Mouse (Mus musculus): ENCODE data around the gene Lrrc73. TPM values are rescaled to one million over a fixed set of nuclear protein-coding genes. Genes with fewer than 3 reads are reported as not detected.

Gene Lrrc73
- total and polyA plus RNA-seq, 2 experiments from 2014 or later: 0.26 to 1.3 TPM

DNA sequence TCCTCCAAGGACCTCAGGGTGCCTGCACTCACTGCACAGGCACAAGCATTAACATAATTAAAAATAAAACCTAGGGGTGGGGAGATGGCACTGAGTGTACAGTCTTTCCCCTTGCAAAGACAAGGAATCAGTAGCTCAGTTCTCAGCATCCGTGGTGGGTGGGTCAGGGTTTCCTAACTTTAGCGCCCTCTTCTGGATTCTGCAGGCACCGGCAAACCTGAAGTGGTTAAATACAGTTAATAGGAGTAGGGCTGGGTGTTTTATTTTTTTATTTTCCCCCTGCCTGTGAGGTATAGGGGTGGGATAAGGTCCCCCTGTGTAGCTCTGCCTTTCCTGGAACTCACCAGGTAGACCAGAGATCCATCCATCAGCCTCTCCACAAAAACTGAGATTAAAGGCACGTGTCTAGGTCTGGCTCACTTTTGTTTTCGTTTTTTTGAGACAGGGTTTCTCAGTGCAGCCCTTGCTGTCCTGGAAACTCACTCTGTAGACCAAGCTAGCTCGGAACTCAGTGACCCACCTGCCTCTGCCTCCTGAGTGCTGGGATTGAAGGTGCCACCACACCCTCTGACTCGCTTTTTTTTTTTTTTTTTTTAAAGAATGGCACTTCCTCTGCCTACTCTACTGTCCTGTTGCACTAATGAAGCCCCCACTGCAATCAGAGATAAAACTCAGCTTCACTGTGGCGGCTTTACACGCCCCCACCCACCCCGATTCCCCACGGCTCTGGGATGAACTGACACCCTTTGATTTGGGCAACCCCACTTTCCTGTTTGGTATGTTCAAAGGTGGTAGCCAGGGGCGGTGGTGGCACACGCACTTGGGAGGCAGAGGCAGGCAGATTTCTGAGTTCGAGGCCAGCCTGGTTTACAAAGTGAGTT, 520 bp upstream of the Lrrc73 start:
- 52% methylated on average over 14 of the region's 14 CpGs for WGBS
- TF ChIP-seq CTCF (IDR thresholded peaks at IDR 0.05; ENCODE audit: low read depth) (peak; percentile 38; the same call in 1 of the 2 replicates), EP300 (IDR thresholded peaks at IDR 0.05; ENCODE audit: low read depth) (no peak)

DNA sequence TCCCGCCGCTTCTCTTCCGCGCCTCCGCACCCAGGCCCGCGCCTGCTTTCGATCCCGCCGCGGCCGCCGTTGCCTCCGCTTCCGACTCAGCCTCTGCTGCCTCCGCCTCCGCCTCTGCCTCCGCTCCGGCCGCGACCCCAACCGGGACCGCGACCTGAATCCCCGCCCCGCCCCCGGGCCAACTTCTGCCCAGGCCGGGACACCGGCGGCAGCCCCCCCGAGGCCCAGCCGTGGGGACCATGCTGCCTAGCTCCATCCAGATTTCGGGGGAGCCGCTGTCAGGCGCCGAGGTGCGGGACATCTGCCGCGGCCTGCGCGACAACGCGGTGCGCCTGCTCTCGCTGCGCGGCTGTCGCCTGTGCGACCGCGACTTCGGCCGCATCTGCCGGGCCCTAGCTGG, 775 bp downstream of the Lrrc73 start:
- ATAC-seq (ENCODE audit: insufficient read depth, low read depth) (peak; percentile 9; the same call in 1 of the 2 replicates), DNase-seq (ENCODE audit: low spot score) (no peak)
- H3K9ac ChIP-seq (replicated peaks; ENCODE audit: low read depth, low read length): peak overlapping the region; percentile 42; the same call in 1 of the 2 replicates
- WGBS: 1% methylated on average over 47 of the region's 54 CpGs
- no peak for TF ChIP-seq EP300 (IDR thresholded peaks at IDR 0.05; ENCODE audit: low read depth)
- TF ChIP-seq CTCF (IDR thresholded peaks at IDR 0.05; ENCODE audit: low read depth): no peak
- H3K4me1 ChIP-seq (ENCODE audit: control insufficient read depth, insufficient read depth): peaks cover 13% of the 10 kb centered on the region
- no peak overlapping the region for H3K27ac ChIP-seq (ENCODE audit: low read depth)
- peaks cover 50% of the 10 kb centered on the region for H3K36me3 ChIP-seq (replicated peaks; ENCODE audit: control insufficient read depth, insufficient read depth, low read length)
- H3K9me3 ChIP-seq (replicated peaks; ENCODE audit: control insufficient read depth, low read length): no peaks in the 10 kb centered on the region
- peak overlapping the region; percentile 100 for H3K4me2 ChIP-seq (ENCODE audit: low read depth, low read length)
- H3K27me3 ChIP-seq (ENCODE audit: control insufficient read depth, insufficient read depth, low read length): peaks cover 15% of the 10 kb centered on the region
- peak overlapping the region; percentile 72 for H3K4me3 ChIP-seq (ENCODE audit: low read depth, low read length)

More for the DNA sequence above, 520 bp upstream of the Lrrc73 start:
- ATAC-seq (ENCODE audit: insufficient read depth, low read depth) (no peak), DNase-seq (ENCODE audit: low spot score) (no peak)
- H3K4me3 ChIP-seq (ENCODE audit: low read depth, low read length): peak overlapping the region; percentile 72; the same call in 1 of the 2 replicates
- peaks cover 37% of the 10 kb centered on the region for H3K36me3 ChIP-seq (replicated peaks; ENCODE audit: control insufficient read depth, insufficient read depth, low read length)
- no peaks in the 10 kb centered on the region for H3K9me3 ChIP-seq (replicated peaks; ENCODE audit: control insufficient read depth, low read length)
- peaks cover 15% of the 10 kb centered on the region for H3K4me1 ChIP-seq (ENCODE audit: control insufficient read depth, insufficient read depth)
- peaks cover 15% of the 10 kb centered on the region for H3K27me3 ChIP-seq (ENCODE audit: control insufficient read depth, insufficient read depth, low read length)
- no peak overlapping the region for H3K27ac ChIP-seq (ENCODE audit: low read depth)
- no peak overlapping the region for H3K9ac ChIP-seq (replicated peaks; ENCODE audit: low read depth, low read length)
- peak overlapping the region; percentile 100 for H3K4me2 ChIP-seq (ENCODE audit: low read depth, low read length)

DNA sequence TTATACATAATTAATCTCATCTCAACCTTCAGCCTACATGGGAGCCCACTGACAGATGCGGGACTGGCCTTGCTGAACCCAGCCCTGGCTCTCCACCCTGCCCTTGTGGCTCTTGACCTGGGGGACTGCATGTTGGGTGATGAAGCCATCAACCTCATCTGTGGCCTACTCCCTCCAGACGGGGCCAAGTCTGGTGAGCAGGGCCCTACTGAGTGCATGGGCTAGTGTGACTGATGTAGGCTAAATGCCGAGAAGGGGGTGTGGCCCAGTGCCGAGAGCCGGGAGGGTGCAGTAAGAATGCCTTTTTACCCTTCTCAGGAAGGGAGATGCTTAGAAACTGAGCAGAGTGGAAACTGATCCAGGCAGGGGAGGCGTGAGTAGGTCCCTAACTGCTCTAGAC, 1.8 kb downstream of the Lrrc73 start:
- peaks cover 15% of the 10 kb centered on the region for H3K27me3 ChIP-seq (ENCODE audit: control insufficient read depth, insufficient read depth, low read length)
- peaks cover 11% of the 10 kb centered on the region for H3K4me1 ChIP-seq (ENCODE audit: control insufficient read depth, insufficient read depth)
- no peak overlapping the region for H3K27ac ChIP-seq (ENCODE audit: low read depth)
- no peak overlapping the region for H3K4me2 ChIP-seq (ENCODE audit: low read depth, low read length)
- peaks cover 50% of the 10 kb centered on the region for H3K36me3 ChIP-seq (replicated peaks; ENCODE audit: control insufficient read depth, insufficient read depth, low read length)
- WGBS: 31% methylated on average over 6 of the region's 6 CpGs
- no peak overlapping the region for H3K9ac ChIP-seq (replicated peaks; ENCODE audit: low read depth, low read length)
- no peak overlapping the region for H3K4me3 ChIP-seq (ENCODE audit: low read depth, low read length)
- no peak for ATAC-seq (ENCODE audit: insufficient read depth, low read depth)
- no peak for DNase-seq (ENCODE audit: low spot score)
- TF ChIP-seq EP300 (IDR thresholded peaks at IDR 0.05; ENCODE audit: low read depth) (no peak), CTCF (IDR thresholded peaks at IDR 0.05; ENCODE audit: low read depth) (no peak)
- no peaks in the 10 kb centered on the region for H3K9me3 ChIP-seq (replicated peaks; ENCODE audit: control insufficient read depth, low read length)

DNA sequence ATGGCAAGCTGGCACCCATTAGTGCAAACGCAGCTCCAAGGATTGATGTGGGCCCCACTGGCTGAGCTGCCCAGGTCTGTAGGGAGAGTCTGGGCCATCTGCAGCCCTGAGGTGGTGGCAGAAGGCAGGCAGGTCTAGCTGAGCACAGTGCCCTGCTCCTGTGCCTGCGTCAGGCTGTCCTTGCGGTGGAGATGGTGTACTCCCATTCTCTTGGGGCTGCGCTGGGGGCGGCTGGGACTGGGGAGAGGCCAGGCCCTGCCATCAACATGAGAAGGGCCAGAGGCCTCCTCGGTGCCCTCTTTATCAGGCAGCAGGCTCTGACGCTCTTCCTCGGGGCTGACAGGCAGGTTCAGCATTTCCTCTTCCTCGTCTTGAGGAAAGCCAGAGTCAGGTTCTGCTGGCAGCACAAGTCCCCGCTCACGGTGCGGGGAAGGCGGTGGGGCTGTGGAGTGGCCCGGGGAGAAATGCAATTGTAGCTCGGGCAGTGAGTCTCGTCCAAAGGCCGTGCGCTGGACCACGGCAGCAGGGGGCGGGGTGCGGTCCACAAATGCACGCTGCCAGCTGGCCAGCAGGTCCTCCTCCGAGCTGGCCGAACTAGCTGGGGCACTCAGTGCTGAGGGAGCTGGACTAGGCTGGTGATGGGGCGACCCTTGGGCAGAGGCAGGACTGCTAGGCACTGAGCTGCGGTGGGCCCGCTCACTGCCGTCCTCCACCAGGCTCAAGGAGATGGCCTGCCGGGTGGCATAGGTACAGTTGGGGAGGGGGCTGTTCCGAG, 5.1 kb downstream of the Lrrc73 start:
- Histone ChIP-seq H3K27ac (ENCODE audit: low read depth) (no peak overlapping the region), H3K36me3 (replicated peaks; ENCODE audit: control insufficient read depth, insufficient read depth, low read length) (peaks cover 63% of the 10 kb centered on the region)

DNA sequence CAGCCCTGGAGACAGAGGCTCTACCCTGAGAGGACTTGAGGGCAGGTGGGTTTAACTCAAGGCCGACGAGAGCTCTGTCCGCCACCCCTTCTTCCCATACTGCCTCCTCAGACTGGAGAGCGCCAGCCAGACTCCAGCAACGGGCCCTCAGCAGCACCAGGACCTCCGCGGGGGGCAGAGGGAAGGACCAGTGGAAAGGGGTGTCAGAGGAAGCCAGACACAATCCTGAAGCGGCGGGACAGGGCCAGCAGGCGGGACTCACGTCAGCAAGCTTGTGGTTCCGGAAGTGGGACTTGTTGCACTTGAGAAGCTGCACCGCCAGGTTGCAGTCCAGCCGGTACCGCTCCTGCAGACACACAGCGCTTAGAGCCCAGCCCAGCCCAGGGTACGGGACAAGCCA, 6.3 kb downstream of the Lrrc73 start:
- H3K4me1 ChIP-seq (ENCODE audit: control insufficient read depth, insufficient read depth): no peaks in the 10 kb centered on the region
- TF ChIP-seq EP300 (IDR thresholded peaks at IDR 0.05; ENCODE audit: low read depth) (no peak), CTCF (IDR thresholded peaks at IDR 0.05; ENCODE audit: low read depth) (no peak)
- peaks cover 75% of the 10 kb centered on the region for H3K36me3 ChIP-seq (replicated peaks; ENCODE audit: control insufficient read depth, insufficient read depth, low read length)
- WGBS: 80% methylated on average over 17 of the region's 17 CpGs
- DNase-seq (ENCODE audit: low spot score) (no peak), ATAC-seq (ENCODE audit: insufficient read depth, low read depth) (no peak)
- peaks cover 5% of the 10 kb centered on the region for H3K27me3 ChIP-seq (ENCODE audit: control insufficient read depth, insufficient read depth, low read length)
- H3K9ac ChIP-seq (replicated peaks; ENCODE audit: low read depth, low read length): no peak overlapping the region
- no peaks in the 10 kb centered on the region for H3K9me3 ChIP-seq (replicated peaks; ENCODE audit: control insufficient read depth, low read length)
- no peak overlapping the region for H3K27ac ChIP-seq (ENCODE audit: low read depth)
- no peak overlapping the region for H3K4me3 ChIP-seq (ENCODE audit: low read depth, low read length)
- no peak overlapping the region for H3K4me2 ChIP-seq (ENCODE audit: low read depth, low read length)

More for the DNA sequence above, 5.1 kb downstream of the Lrrc73 start:
- Histone ChIP-seq H3K27me3 (ENCODE audit: control insufficient read depth, insufficient read depth, low read length) (peaks cover 15% of the 10 kb centered on the region), H3K4me1 (ENCODE audit: control insufficient read depth, insufficient read depth) (peaks cover 8% of the 10 kb centered on the region), H3K9me3 (replicated peaks; ENCODE audit: control insufficient read depth, low read length) (no peaks in the 10 kb centered on the region), H3K9ac (replicated peaks; ENCODE audit: low read depth, low read length) (no peak overlapping the region), H3K4me2 (ENCODE audit: low read depth, low read length) (no peak overlapping the region), H3K4me3 (ENCODE audit: low read depth, low read length) (no peak overlapping the region)
- DNase-seq (ENCODE audit: low spot score) (no peak), ATAC-seq (ENCODE audit: insufficient read depth, low read depth) (0 out of 2 replicates have a peak, but pooled peaks have one; percentile 8)
- TF ChIP-seq EP300 (IDR thresholded peaks at IDR 0.05; ENCODE audit: low read depth): no peak
- no peak for TF ChIP-seq CTCF (IDR thresholded peaks at IDR 0.05; ENCODE audit: low read depth)
- WGBS: 76% methylated on average over 30 of the region's 30 CpGs
